ENCODE assay signal across 26 mouse cellular contexts in genomic region chr16:95225285-95225684, GRCm38 (mm10).
"Had no signal": no experiment of that assay in that cellular context is flagged by ENCODE, and none has a peak within 500 bp of the region (broad histone marks: within the 10 kb centered on the region; RNA-seq: fewer than 3 reads in every experiment).

No protein-coding gene starts in this region.

- H3K4me1 ChIP-seq: heart, embryonic 13.5 days; heart, embryonic 15.5 days; hindbrain, embryonic 10.5 days; hindbrain, embryonic 12.5 days; intestine, embryonic 15.5 days; limb, embryonic 10.5 days; limb, embryonic 12.5 days; liver, embryonic 13.5 days; liver, embryonic 15.5 days had no signal

- H3K27me3 ChIP-seq: heart, embryonic 13.5 days; heart, embryonic 15.5 days; hindbrain, embryonic 12.5 days; intestine, embryonic 15.5 days; limb, embryonic 12.5 days; liver, embryonic 13.5 days; liver, embryonic 15.5 days had no signal

- H3K9ac ChIP-seq: heart, embryonic 13.5 days; heart, embryonic 15.5 days; hindbrain, embryonic 12.5 days; hindbrain, embryonic 14.5 days; intestine, embryonic 15.5 days; limb, embryonic 12.5 days; liver, embryonic 13.5 days; liver, embryonic 15.5 days had no signal

- H3K4me3 ChIP-seq: heart, adult 2 months; heart, embryonic 13.5 days; heart, embryonic 15.5 days; hindbrain, embryonic 10.5 days; hindbrain, embryonic 12.5 days; intestine, embryonic 15.5 days; layer of hippocampus, adult 2 months; limb, embryonic 10.5 days; limb, embryonic 12.5 days; liver, embryonic 13.5 days; liver, embryonic 15.5 days had no signal

- H3K36me3 ChIP-seq: heart, embryonic 13.5 days; heart, embryonic 15.5 days; hindbrain, embryonic 10.5 days; hindbrain, embryonic 12.5 days; intestine, embryonic 15.5 days; limb, embryonic 10.5 days; limb, embryonic 12.5 days; liver, embryonic 13.5 days; liver, embryonic 15.5 days had no signal

- H3K9me3 ChIP-seq: heart, embryonic 13.5 days; heart, embryonic 15.5 days; hindbrain, embryonic 10.5 days; hindbrain, embryonic 12.5 days; intestine, embryonic 15.5 days; limb, embryonic 10.5 days; limb, embryonic 12.5 days; liver, embryonic 13.5 days; liver, embryonic 15.5 days had no signal

- ATAC-seq: hindbrain, embryonic 16.5 days; inflammation-experienced regulatory T-cells, adult 6 months; intestine, embryonic 15.5 days; intestine, postnatal 0 days had no signal

- H3K4me2 ChIP-seq: heart, embryonic 11.5 days; heart, embryonic 13.5 days; heart, embryonic 15.5 days; hindbrain, embryonic 12.5 days; hindbrain, embryonic 14.5 days; intestine, embryonic 15.5 days; limb, embryonic 12.5 days; liver, embryonic 11.5 days; liver, embryonic 13.5 days; liver, embryonic 15.5 days had no signal

- DNase-seq: gastrocnemius, postnatal 14 days; gastrocnemius, postnatal 36 days; heart, adult 2 months; heart, postnatal 4 days; kidney, adult 18-20 months; kidney, adult 8-10 months; kidney, postnatal 10 days; kidney, postnatal 25 days; kidney, postnatal 4 days; liver; liver, embryonic 13.5 days had no signal

- H3K27ac ChIP-seq: heart, adult 2 months; heart, embryonic 13.5 days; heart, embryonic 15.5 days; hindbrain, embryonic 10.5 days; hindbrain, embryonic 12.5 days; hindbrain, embryonic 14.5 days; intestine, embryonic 15.5 days; layer of hippocampus, adult 2 months; limb, embryonic 10.5 days; limb, embryonic 12.5 days; liver, embryonic 13.5 days; liver, embryonic 15.5 days had no signal
